Mouse (Mus musculus) heart, postnatal 0 days (tissue): Measurements from ENCODE around the gene Nt5dc2.

ENCODE experiments used
- CTCF ChIP-seq: IDR thresholded peaks from 2 replicates; pipeline ENCODE4 v1.5.1; 2016; ENCODE audit warnings: antibody characterized with exemption, control low read depth, low read depth
- EP300 ChIP-seq: IDR thresholded peaks from 2 replicates; pipeline ENCODE4 v1.6.1; 2016; ENCODE audit warnings: antibody characterized with exemption, low read depth

GRCm38 (mm10) chr14:31133023-31133665, 2.3 kb downstream of the Nt5dc2 start:
- TF ChIP-seq CTCF = no peak
- TF ChIP-seq EP300 = no peak
